Mouse (Mus musculus) cerebellum, adult 9-10 months (tissue): ENCODE measurements at regions not wholly inside any gene's neighbourhood (a gene's known extent, or its start where the extent isn't known, plus 50 kb on each side); places are given as distances from the start of the nearest gene placed in this dataset.

Source experiments
- DNase-seq: peaks from one replicate; pipeline ENCODE4 v3.0.0; 2022

DNA sequence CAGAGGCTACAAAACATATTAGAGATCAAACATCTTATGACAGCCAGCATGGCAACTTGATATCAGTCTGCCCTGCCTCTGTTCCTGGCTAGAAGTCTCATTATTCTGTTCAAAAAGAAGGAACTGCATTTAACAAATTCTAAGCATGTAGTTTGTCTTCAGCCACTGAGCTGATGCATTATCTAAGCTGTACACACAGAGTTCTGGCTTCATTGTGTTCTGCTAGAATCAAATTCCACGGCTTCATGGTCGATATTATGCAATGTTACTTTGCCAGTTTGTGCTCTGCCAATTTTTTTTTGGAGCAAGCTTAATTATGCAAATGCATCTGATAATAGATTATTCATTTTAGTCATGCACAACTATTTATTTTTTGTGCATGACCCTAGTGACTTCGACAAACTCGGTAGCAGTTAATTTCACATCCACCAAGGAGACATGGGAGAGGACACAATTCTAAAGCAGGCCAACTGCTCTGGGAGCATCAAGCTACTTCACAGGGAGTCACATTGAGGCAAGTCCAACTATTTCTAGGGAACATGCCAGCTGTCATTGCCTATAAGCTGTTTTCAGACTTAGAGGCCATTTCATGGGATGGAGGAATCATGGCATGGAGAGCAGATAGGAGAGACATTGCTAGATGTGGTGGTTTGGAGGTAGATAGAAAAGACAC is 360.8 kb downstream of the Kif20b start:
- DNase-seq = no peak

DNA sequence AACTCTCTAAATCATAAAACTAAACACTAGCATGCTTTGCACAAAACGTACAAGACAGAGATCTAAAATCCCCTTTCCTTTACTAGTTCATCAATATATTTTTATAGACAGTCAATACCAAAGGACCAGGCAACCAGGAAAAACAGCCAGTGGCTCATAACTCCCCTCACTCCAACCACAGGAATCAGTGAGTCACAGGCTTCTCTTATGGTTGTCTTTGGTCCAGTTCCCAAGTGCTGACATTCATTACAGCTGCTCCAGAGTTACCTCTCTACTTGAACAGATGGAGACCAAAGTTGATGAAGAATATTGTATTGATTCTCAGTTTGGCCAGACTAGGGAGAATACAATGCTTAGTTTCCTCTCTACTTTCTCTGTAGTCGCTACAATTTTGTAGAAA is 376.7 kb downstream of the Kif20b start:
- DNase-seq = no peak

DNA sequence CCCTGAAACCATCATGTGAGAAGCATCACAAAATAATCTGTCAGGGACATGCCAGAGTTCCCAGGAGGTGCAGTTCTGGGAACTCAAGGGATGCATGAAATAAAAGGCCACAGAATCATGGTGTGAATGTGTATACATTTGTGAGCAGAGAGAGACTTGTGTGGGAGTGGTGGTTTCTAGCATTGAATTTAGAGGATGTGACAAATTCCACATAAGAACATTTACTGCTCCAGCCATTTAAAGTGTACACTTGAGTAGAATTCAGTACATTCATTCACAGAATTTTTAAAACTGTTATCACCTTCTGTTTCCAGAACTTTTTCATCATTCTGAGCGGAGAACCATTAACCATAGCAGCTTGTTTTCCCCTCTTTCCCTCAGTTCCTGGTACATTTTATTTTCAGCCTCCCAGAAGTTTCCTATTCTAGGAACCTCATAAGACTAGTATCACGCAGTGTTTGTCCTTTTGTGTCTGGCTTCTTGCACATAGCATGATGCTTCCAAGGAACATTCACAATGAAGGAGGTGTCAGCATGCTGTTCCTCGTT is 380.6 kb downstream of the Kif20b start:
- no peak for DNase-seq
